Mouse (Mus musculus) lung, embryonic 14.5 days (tissue): ENCODE data around the gene Phtf2. TPM values are rescaled to one million over a fixed set of nuclear protein-coding genes. Genes with fewer than 3 reads are reported as not detected.

Experiments
- ATAC-seq: fragments of 200-750 bp; cut with Nextera tagmentation; 2 replicates; pipeline ENCODE4 v1.8.0; 2017; ENCODE audit warnings: mild to moderate bottlenecking, moderate TSS enrichment, moderate library complexity; ENCODE audit not compliant: insufficient read depth
- DNase-seq: peaks from one replicate; pipeline ENCODE4 v3.0.0-alpha.2; 2015
- H3K27ac ChIP-seq: fragments of 300-500 bp; sonication (generic); 2 replicates; pipeline ENCODE4 v1.5.1; 2014; ENCODE audit warnings: low read depth, mild to moderate bottlenecking, moderate library complexity
- H3K27me3 ChIP-seq: fragments of 300-500 bp; sonication (generic); 2 replicates; pipeline ENCODE4 v1.6.1; 2014; ENCODE audit warnings: low read length, control low read depth; ENCODE audit not compliant: insufficient read depth
- H3K36me3 ChIP-seq: fragments of 300-500 bp; sonication (generic); 2 replicates; pipeline ENCODE4 v1.6.1; 2014; ENCODE audit warnings: control low read depth; ENCODE audit not compliant: insufficient read depth
- H3K4me1 ChIP-seq: fragments of 300-500 bp; sonication (generic); 2 replicates; pipeline ENCODE4 v1.6.1; 2014; ENCODE audit warnings: antibody characterized with exemption, control low read depth; ENCODE audit not compliant: insufficient read depth
- H3K4me2 ChIP-seq: fragments of 300-500 bp; sonication (generic); 2 replicates; pipeline ENCODE4 v1.6.1; 2014; ENCODE audit warnings: mild to moderate bottlenecking
- H3K4me3 ChIP-seq: fragments of 300-500 bp; sonication (generic); 2 replicates; pipeline ENCODE4 v1.5.1; 2014; ENCODE audit warnings: low read depth, low read length
- H3K9ac ChIP-seq: fragments of 300-500 bp; sonication (generic); 2 replicates; pipeline ENCODE4 v1.6.1; 2014
- H3K9me3 ChIP-seq: fragments of 300-500 bp; sonication (generic); 2 replicates; pipeline ENCODE4 v1.6.1; 2016; ENCODE audit warnings: low read depth, low read length, control low read depth
- CTCF ChIP-seq: IDR thresholded peaks from 2 replicates; pipeline ENCODE4 v1.5.1; 2016; ENCODE audit warnings: antibody characterized with exemption, low read depth
- WGBS: fragments of 180-500 bp; shearing (Covaris S2); extraction: QIAGEN DNeasy Blood & Tissue Kit; methylation state at CpG from one replicate; pipeline ENCODE4 v1.1.7; 2014; 5-methylcytosine and 5-hydroxymethylcytosine counted together
- polyA plus RNA-seq: library from polyadenylated mRNA; unstranded; fragments of >200 nt; fragmentation: Nextera tagmentation; extraction: Ambion mirVana; gene quantifications from 2 replicates; pipeline ENCODE4 v1.2.1, GENCODE M21; 2014

The Phtf2 gene
- polyA plus RNA-seq, 1 experiment from 2014 or later = 12.4 TPM

GRCm38 (mm10) chr5:20843405-20843804 is 38.5 kb downstream of the Phtf2 start:
- Histone ChIP-seq H3K9ac (no peak overlapping the region), H3K27me3 (no peaks in the 10 kb centered on the region), H3K9me3 (no peaks in the 10 kb centered on the region), H3K4me3 (no peak overlapping the region), H3K36me3 (no peaks in the 10 kb centered on the region), H3K4me2 (no peak overlapping the region), H3K4me1 (no peaks in the 10 kb centered on the region), H3K27ac (no peak overlapping the region)
- 80% methylated on average over 2 of the region's 3 CpGs for WGBS
- no peak for ATAC-seq
- TF ChIP-seq CTCF = no peak
- no peak for DNase-seq

- Histone ChIP-seq H3K9ac (no peak overlapping the region), H3K4me1 (no peaks in the 10 kb centered on the region), H3K27me3 (no peaks in the 10 kb centered on the region), H3K9me3 (no peaks in the 10 kb centered on the region), H3K4me2 (no peak overlapping the region), H3K36me3 (no peaks in the 10 kb centered on the region), H3K27ac (no peak overlapping the region), H3K4me3 (no peak overlapping the region)
- no peak for DNase-seq
- TF ChIP-seq CTCF = no peak
- WGBS = 92% methylated on average over 1 of the region's 1 CpGs
- ATAC-seq = no peak
These were observed 44.8 kb downstream of the Phtf2 start for GRCm38 (mm10) chr5:20837082-20837481.

- Histone ChIP-seq H3K4me3 (no peak overlapping the region), H3K27ac (no peak overlapping the region), H3K27me3 (no peaks in the 10 kb centered on the region), H3K4me1 (no peaks in the 10 kb centered on the region), H3K36me3 (no peaks in the 10 kb centered on the region), H3K9ac (no peak overlapping the region), H3K9me3 (no peaks in the 10 kb centered on the region), H3K4me2 (no peak overlapping the region)
- ATAC-seq = no peak
- no peak for TF ChIP-seq CTCF
- no peak for DNase-seq
- WGBS = 87% methylated on average over 1 of the region's 1 CpGs
These were observed 47.5 kb downstream of the Phtf2 start for GRCm38 (mm10) chr5:20834399-20834798.

GRCm38 (mm10) chr5:20831433-20831832 is 50.5 kb downstream of the Phtf2 start:
- no peak overlapping the region for H3K27ac ChIP-seq
- no peaks in the 10 kb centered on the region for H3K4me1 ChIP-seq
- DNase-seq (peak; percentile 9), ATAC-seq (peak; percentile 28; the same call in 1 of the 2 replicates)
- no peak overlapping the region for H3K4me2 ChIP-seq
- no peak overlapping the region for H3K9ac ChIP-seq
- H3K4me3 ChIP-seq = no peak overlapping the region
- H3K9me3 ChIP-seq = no peaks in the 10 kb centered on the region
- 49% methylated on average over 2 of the region's 2 CpGs for WGBS
- TF ChIP-seq CTCF = no peak
- no peaks in the 10 kb centered on the region for H3K36me3 ChIP-seq
- no peaks in the 10 kb centered on the region for H3K27me3 ChIP-seq

- H3K9ac ChIP-seq = no peak overlapping the region
- no peak for ATAC-seq
- no peak overlapping the region for H3K4me3 ChIP-seq
- H3K4me2 ChIP-seq = no peak overlapping the region
- no peak for TF ChIP-seq CTCF
- H3K9me3 ChIP-seq = no peaks in the 10 kb centered on the region
- no peaks in the 10 kb centered on the region for H3K27me3 ChIP-seq
- no peak for DNase-seq
- WGBS = 40% methylated on average over 1 of the region's 1 CpGs
- no peak overlapping the region for H3K27ac ChIP-seq
- H3K4me1 ChIP-seq = no peaks in the 10 kb centered on the region
- H3K36me3 ChIP-seq = no peaks in the 10 kb centered on the region
These were observed 51.2 kb downstream of the Phtf2 start for GRCm38 (mm10) chr5:20830717-20831116.

GRCm38 (mm10) chr5:20821647-20822046 is 60.3 kb downstream of the Phtf2 start:
- peak; percentile 76; the same call in 1 of the 2 replicates for ATAC-seq
- WGBS = 25% methylated on average over 1 of the region's 1 CpGs
- H3K27ac ChIP-seq = no peak overlapping the region

GRCm38 (mm10) chr5:20821122-20821521 is 60.8 kb downstream of the Phtf2 start:
- ATAC-seq (no peak), DNase-seq (no peak)
- Histone ChIP-seq H3K27ac (no peak overlapping the region), H3K9ac (no peak overlapping the region), H3K4me3 (no peak overlapping the region), H3K27me3 (no peaks in the 10 kb centered on the region), H3K4me2 (no peak overlapping the region), H3K9me3 (no peaks in the 10 kb centered on the region), H3K36me3 (no peaks in the 10 kb centered on the region), H3K4me1 (no peaks in the 10 kb centered on the region)
- no peak for TF ChIP-seq CTCF

More at GRCm38 (mm10) chr5:20821647-20822046, 60.3 kb downstream of the Phtf2 start:
- no peak overlapping the region for H3K9ac ChIP-seq
- no peaks in the 10 kb centered on the region for H3K9me3 ChIP-seq
- no peaks in the 10 kb centered on the region for H3K36me3 ChIP-seq
- DNase-seq = peak; percentile 18
- H3K27me3 ChIP-seq = no peaks in the 10 kb centered on the region
- H3K4me3 ChIP-seq = no peak overlapping the region
- H3K4me1 ChIP-seq = no peaks in the 10 kb centered on the region
- no peak overlapping the region for H3K4me2 ChIP-seq
- no peak for TF ChIP-seq CTCF

GRCm38 (mm10) chr5:20815094-20815493 is 66.8 kb downstream of the Phtf2 start:
- H3K4me2 ChIP-seq = no peak overlapping the region
- no peaks in the 10 kb centered on the region for H3K9me3 ChIP-seq
- WGBS = 80% methylated on average over 2 of the region's 2 CpGs
- H3K4me1 ChIP-seq = no peaks in the 10 kb centered on the region
- DNase-seq (no peak), ATAC-seq (no peak)
- H3K4me3 ChIP-seq = no peak overlapping the region
- no peaks in the 10 kb centered on the region for H3K27me3 ChIP-seq
- H3K9ac ChIP-seq = no peak overlapping the region
- H3K36me3 ChIP-seq = no peaks in the 10 kb centered on the region
- no peak for TF ChIP-seq CTCF
- no peak overlapping the region for H3K27ac ChIP-seq
